Mouse (Mus musculus) heart, embryonic 14.5 days (tissue): ENCODE measurements around the gene Neu2. TPM values are rescaled to one million over a fixed set of nuclear protein-coding genes. Genes with fewer than 3 reads are reported as not detected.

Experiments used
- ATAC-seq: fragments of 200-750 bp; cut with Nextera tagmentation; 2 replicates; pipeline ENCODE4 v1.8.0; 2017; ENCODE audit warnings: low read depth, moderate TSS enrichment; ENCODE audit not compliant: insufficient number of reproducible peaks, insufficient read depth, low FRiP score
- H3K27ac ChIP-seq, 2 experiments: fragments of 200-500 bp in 1 of 2; fragments of 300-500 bp in 1 of 2; sonication (generic) in 1 of 2; replicated peaks in 1 of 2; 2 replicates each; pipeline ENCODE4 v1.5.1; 2012 to 2014; ENCODE audit warnings: low read depth in 2 of 2, low read length in 2 of 2, control low read depth in 1 of 2, mild to moderate bottlenecking in 1 of 2, mixed read lengths in 1 of 2; ENCODE audit not compliant: control insufficient read depth in 1 of 2, insufficient read depth in 1 of 2
- H3K27me3 ChIP-seq: fragments of 300-500 bp; sonication (generic); 2 replicates; pipeline ENCODE4 v1.6.1; 2014; ENCODE audit warnings: mild to moderate bottlenecking, low read length, control low read depth; ENCODE audit not compliant: control insufficient read depth, insufficient read depth
- H3K36me3 ChIP-seq: fragments of 300-500 bp; sonication (generic); 2 replicates; pipeline ENCODE4 v1.6.1; 2014; ENCODE audit warnings: mild to moderate bottlenecking, control low read depth, low read length, mixed read lengths; ENCODE audit not compliant: control insufficient read depth, insufficient read depth
- H3K4me1 ChIP-seq, 2 experiments: fragments of 200-500 bp in 1 of 2; fragments of 300-500 bp in 1 of 2; sonication (generic) in 1 of 2; 2 replicates each; pipeline ENCODE4 v1.6.1; 2012 to 2014; ENCODE audit warnings: low read length in 2 of 2, control low read depth in 1 of 2, mixed read lengths in 1 of 2; ENCODE audit not compliant: control insufficient read depth in 2 of 2, insufficient read depth in 2 of 2
- H3K4me2 ChIP-seq: fragments of 300-500 bp; sonication (generic); 2 replicates; pipeline ENCODE4 v1.6.1; 2014; ENCODE audit warnings: mild to moderate bottlenecking, low read length
- H3K4me3 ChIP-seq, 2 experiments: fragments of 200-500 bp in 1 of 2; fragments of 300-500 bp in 1 of 2; sonication (generic) in 1 of 2; 2 replicates each; pipeline ENCODE4 v1.5.1; 2012 to 2014; ENCODE audit warnings: low read length in 2 of 2, mild to moderate bottlenecking in 2 of 2, control low read depth in 1 of 2, low read depth in 1 of 2, moderate library complexity in 1 of 2; ENCODE audit not compliant: control insufficient read depth in 1 of 2, insufficient read depth in 1 of 2
- H3K9ac ChIP-seq: fragments of 300-500 bp; sonication (generic); 2 replicates; pipeline ENCODE4 v1.6.1; 2014; ENCODE audit warnings: mild to moderate bottlenecking, low read length
- H3K9me3 ChIP-seq: fragments of 300-500 bp; sonication (generic); 2 replicates; pipeline ENCODE4 v1.6.1; 2016; ENCODE audit warnings: low read length, control low read depth; ENCODE audit not compliant: control insufficient read depth
- WGBS: fragments of 180-500 bp; shearing (Covaris S2); extraction: QIAGEN DNeasy Blood & Tissue Kit; methylation state at CpG from one replicate; pipeline ENCODE4 v1.1.7; 2014; 5-methylcytosine and 5-hydroxymethylcytosine counted together
- polyA plus RNA-seq: library from polyadenylated mRNA; unstranded; fragments of >200 nt; fragmentation: Nextera tagmentation; extraction: Ambion mirVana; gene quantifications from 2 replicates; pipeline ENCODE4 v1.2.1, GENCODE M21; 2014

The Neu2 gene
- polyA plus RNA-seq, 1 experiment from 2014 or later, result not detected

- H3K9me3 ChIP-seq, result no peaks in the 10 kb centered on the region
- WGBS, result 88% methylated on average over 1 of the region's 1 CpGs
- H3K9ac ChIP-seq, result no peak overlapping the region
- no peak for ATAC-seq
- H3K4me1 ChIP-seq, result no peaks in the 10 kb centered on the region
- no peaks in the 10 kb centered on the region for H3K27me3 ChIP-seq
- no peak overlapping the region for H3K27ac ChIP-seq
- no peak overlapping the region for H3K4me2 ChIP-seq
- no peaks in the 10 kb centered on the region for H3K36me3 ChIP-seq
- H3K4me3 ChIP-seq, result no peak overlapping the region
Measured at GRCm38 (mm10) chr1:87537008-87537407, 27.3 kb downstream of the Neu2 start.

- WGBS, result 28% methylated on average over 7 of the region's 7 CpGs
- ATAC-seq, result no peak
- no peaks in the 10 kb centered on the region for H3K4me1 ChIP-seq
Measured at GRCm38 (mm10) chr1:87541614-87542013, 31.9 kb downstream of the Neu2 start.

GRCm38 (mm10) chr1:87551008-87551407, 41.3 kb downstream of the Neu2 start:
- Histone ChIP-seq H3K27me3 (no peaks in the 10 kb centered on the region), H3K27ac (no peak overlapping the region), H3K4me2 (no peak overlapping the region), H3K9me3 (no peaks in the 10 kb centered on the region), H3K4me3 (no peak overlapping the region), H3K9ac (no peak overlapping the region), H3K36me3 (no peaks in the 10 kb centered on the region), H3K4me1 (no peaks in the 10 kb centered on the region)
- WGBS, result 89% methylated on average over 3 of the region's 3 CpGs
- ATAC-seq, result no peak

More at GRCm38 (mm10) chr1:87541614-87542013, 31.9 kb downstream of the Neu2 start:
- Histone ChIP-seq H3K4me2 (no peak overlapping the region), H3K9me3 (no peaks in the 10 kb centered on the region), H3K27me3 (no peaks in the 10 kb centered on the region), H3K9ac (no peak overlapping the region), H3K36me3 (no peaks in the 10 kb centered on the region), H3K27ac (no peak overlapping the region), H3K4me3 (no peak overlapping the region)

GRCm38 (mm10) chr1:87553586-87553985, 43.9 kb downstream of the Neu2 start:
- Histone ChIP-seq H3K9ac (no peak overlapping the region), H3K4me2 (no peak overlapping the region), H3K4me1 (no peaks in the 10 kb centered on the region), H3K9me3 (no peaks in the 10 kb centered on the region), H3K36me3 (no peaks in the 10 kb centered on the region), H3K27me3 (no peaks in the 10 kb centered on the region), H3K4me3 (no peak overlapping the region), H3K27ac (no peak overlapping the region)
- ATAC-seq, result no peak
- 62% methylated on average over 1 of the region's 1 CpGs for WGBS

- Histone ChIP-seq H3K27ac (no peak overlapping the region), H3K4me2 (no peak overlapping the region), H3K9me3 (no peaks in the 10 kb centered on the region), H3K4me3 (no peak overlapping the region), H3K9ac (no peak overlapping the region), H3K27me3 (peaks cover 6% of the 10 kb centered on the region; the same call in 1 of the 2 replicates), H3K36me3 (no peaks in the 10 kb centered on the region), H3K4me1 (no peaks in the 10 kb centered on the region)
- ATAC-seq, result no peak
- 81% methylated on average over 3 of the region's 3 CpGs for WGBS
Measured at GRCm38 (mm10) chr1:87562967-87563366, 53.3 kb downstream of the Neu2 start.

- Histone ChIP-seq H3K4me3 (no peak overlapping the region), H3K9me3 (no peaks in the 10 kb centered on the region), H3K27me3 (peaks cover 6% of the 10 kb centered on the region; the same call in 1 of the 2 replicates), H3K27ac (no peak overlapping the region), H3K4me1 (no peaks in the 10 kb centered on the region), H3K9ac (no peak overlapping the region), H3K4me2 (no peak overlapping the region), H3K36me3 (no peaks in the 10 kb centered on the region)
- WGBS, result 86% methylated on average over 8 of the region's 8 CpGs
- no peak for ATAC-seq
Measured at GRCm38 (mm10) chr1:87565760-87566159, 56.1 kb downstream of the Neu2 start.

- Histone ChIP-seq H3K27ac (no peak overlapping the region), H3K4me3 (no peak overlapping the region), H3K9me3 (no peaks in the 10 kb centered on the region), H3K36me3 (no peaks in the 10 kb centered on the region), H3K4me1 (no peaks in the 10 kb centered on the region), H3K4me2 (no peak overlapping the region), H3K9ac (no peak overlapping the region), H3K27me3 (peaks cover 6% of the 10 kb centered on the region; the same call in 1 of the 2 replicates)
- WGBS, result 42% methylated on average over 6 of the region's 6 CpGs
- no peak for ATAC-seq
Measured at GRCm38 (mm10) chr1:87568398-87568797, 58.7 kb downstream of the Neu2 start.

- Histone ChIP-seq H3K4me2 (no peak overlapping the region), H3K9ac (no peak overlapping the region), H3K27ac (no peak overlapping the region), H3K9me3 (no peaks in the 10 kb centered on the region), H3K36me3 (no peaks in the 10 kb centered on the region), H3K4me3 (no peak overlapping the region), H3K27me3 (no peaks in the 10 kb centered on the region), H3K4me1 (peaks cover 4% of the 10 kb centered on the region in 2 experiments; a peak in 1 of 4 replicates)
- WGBS, result 61% methylated on average over 5 of the region's 5 CpGs
- ATAC-seq, result no peak
Measured at GRCm38 (mm10) chr1:87573261-87573660, 63.6 kb downstream of the Neu2 start.
